Mouse (Mus musculus): Measurements from ENCODE around the gene Itgae. TPM values are rescaled to one million over a fixed set of nuclear protein-coding genes. Genes with fewer than 3 reads are reported as not detected.

Gene Itgae
- total RNA-seq (2021) = under 1 TPM in 1 of 2 experiments, not detected in 1; 0.07 TPM

DNA sequence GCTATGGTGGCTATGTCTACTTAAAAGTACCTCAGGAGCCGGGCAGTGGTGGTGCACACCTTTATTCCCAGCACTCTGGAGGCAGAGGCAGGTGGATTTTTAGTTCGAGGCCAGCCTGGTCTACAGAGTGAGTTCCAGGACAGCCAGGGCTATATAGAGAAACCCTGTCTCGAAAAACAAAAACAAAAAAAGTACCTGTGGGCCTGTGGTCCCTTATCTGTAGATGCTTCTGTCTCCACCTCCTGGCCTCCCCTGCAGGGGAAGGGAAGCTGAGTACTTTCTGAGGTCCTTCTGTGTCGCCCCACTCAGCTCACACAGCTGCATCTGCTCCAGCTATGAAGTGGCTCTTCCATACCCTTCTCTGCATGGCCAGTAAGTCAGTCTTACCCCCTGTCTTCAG, at the start of gene Itgae:
Itgae (plus strand) TSS at position 301 of the 400 bp plus-strand sequence.
- no peak for DNase-seq
- intact Hi-C loops (cut with DNase I) = no loop called here

DNA sequence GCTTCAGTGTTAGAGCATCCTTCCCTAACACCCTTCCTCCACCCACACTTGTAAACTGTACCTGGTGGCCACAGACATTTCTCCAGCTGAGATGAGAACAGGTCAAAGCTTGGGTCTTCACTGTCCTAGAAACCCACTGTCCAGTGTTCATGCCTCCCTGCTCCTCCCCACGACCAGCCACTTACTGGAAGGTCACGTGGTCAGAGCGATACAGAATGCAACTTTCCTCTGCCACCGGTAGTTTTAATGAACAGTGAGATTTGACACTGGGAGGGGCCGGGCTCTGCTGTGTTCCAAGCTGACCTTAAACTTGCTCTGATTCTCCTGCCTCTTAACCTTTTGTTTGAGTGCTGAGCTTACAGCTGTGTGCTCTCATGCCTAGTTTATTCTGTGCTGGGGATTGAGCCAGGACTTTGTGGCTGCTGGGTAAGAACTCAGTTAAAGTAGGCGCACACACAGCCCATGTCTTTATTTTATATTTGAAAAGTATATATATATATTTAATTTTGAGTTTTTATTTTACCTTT, 46.1 kb upstream of the Itgae start:
- DNase-seq = no peak
- intact Hi-C loops (cut with DNase I) = no loop called here

DNA sequence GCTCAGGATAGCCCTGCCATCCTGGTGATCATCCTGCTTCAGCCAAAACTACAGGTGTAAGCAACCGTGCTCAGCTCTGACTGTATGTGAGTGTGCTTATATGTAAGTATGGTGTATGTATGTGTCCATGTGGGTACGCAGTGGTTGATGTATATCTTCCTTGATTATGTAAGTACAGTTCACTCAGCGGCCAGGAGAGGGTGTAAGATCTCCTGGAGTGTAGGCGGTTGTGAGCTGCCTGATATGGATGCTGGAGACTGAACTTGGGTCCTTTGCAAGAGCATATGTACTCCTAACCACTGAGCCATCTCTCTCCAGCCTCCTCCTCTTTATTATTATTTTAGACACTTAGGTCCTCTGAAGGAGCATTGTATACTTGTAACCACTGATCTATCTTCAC, 45.6 kb upstream of the Itgae start:
- no peak for DNase-seq
- intact Hi-C loops (cut with DNase I) = no loop called here

DNA sequence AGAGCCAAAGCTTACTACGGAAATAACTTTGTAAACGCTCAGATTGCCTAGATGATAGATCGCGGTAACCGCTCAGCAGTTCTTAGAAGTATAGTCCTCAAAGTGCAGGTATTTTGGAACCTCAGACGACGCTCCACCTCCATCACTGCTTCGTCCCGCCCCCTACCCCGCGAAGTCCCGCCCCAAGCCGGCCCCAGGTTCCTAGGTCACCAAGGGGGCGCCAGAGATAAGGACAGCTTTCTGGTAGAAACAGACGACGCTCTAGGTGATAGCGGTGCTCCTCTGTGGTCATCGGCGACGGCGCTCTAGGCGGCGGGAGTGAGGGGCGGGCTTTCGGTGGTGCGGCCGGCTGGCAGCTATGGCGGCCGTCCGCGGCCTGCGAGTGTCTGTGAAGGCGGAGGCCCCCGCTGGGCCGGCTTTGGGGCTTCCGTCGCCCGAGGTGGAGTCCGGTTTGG, 42.8 kb upstream of the Itgae start, which contains the start of gene Ncbp3:
Ncbp3 (plus strand) TSS at position 242 of the 455 bp plus-strand sequence.
- DNase-seq = peak; percentile 96 to 98
- intact Hi-C loops (cut with DNase I) = no loop called here

DNA sequence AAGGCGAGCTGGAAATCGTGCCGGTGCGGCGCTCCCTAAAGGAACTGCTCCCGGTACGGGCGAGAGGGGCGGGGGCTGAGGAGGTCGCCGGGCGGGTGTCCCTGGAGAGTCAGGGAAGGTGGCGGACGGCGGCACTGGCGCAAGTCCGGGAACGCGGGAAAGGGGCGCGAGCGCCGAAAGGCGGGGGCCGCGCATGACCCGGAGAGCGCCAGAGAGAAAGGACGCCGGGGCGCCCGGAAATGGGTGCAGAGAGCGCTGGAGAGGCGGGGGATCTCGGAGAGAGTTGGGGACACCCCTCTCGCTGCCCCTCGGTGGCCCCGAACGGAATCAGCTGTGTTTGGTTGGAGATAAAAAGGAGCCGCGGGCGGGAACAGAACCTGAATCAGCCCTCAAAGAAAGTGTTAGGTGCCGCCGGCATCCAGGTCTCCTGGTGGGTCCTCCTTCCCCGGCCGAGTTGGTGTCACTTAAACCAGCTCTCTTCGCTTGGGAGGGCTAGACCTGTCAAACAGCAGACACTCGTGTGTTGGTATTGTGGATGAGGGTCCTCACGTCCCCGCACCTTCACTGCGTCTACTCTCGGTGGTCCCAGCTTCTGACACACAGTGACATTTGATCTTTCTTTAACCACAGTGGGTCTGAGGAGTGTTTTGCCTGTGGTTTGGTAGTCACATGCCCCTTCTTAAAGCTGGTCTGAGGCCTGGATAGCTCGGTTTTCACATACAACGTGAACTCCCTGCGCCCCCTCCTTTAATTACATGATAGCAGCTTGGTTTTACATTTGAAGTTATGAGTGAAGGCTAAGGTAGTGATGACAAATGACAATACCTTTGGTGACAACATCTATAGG, 42.1 kb upstream of the Itgae start:
- intact Hi-C loops (cut with DNase I) = no loop called here
- no peak for DNase-seq

DNA sequence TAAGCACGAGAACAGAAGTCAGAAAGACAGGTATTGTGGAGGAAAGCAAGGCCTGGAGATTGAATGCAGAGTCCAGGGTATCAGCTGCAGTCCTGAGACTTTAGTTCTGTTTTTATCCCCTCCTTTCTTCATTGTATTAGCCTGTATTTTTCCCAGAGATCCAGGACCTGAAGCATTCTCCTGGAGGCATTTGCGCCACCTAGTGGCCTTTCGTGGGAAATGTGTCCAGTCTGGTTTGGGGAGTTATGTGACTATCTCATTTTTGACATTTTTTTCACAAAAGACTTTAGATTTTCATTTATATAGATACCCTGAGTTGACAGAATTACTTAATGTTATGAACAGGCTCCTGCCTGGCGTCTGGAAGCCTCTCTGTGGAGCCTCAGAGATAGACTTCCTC, 41.0 kb upstream of the Itgae start:
- intact Hi-C loops (cut with DNase I) = no loop called here
- peak; percentile 78 to 88 for DNase-seq

DNA sequence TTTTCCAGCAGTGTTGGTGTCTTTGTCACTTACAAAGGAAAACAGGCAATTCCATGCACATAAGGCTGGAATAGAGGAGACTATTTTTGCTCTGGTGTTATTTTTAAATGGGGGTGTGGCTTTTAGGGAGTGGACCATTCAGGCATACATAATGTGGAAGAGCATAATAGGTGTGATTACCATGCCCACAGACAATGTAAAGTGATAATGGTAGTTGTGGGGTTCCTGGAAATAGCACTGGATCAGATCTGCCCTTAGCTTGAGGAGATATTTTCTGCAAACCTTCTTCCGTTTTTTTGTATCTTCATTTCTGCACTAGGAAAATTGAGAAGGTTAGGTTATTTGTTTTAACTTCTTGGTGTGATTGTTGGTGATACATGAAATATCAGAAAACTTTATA, 37.6 kb upstream of the Itgae start:
- DNase-seq = no peak
- intact Hi-C loops (cut with DNase I) = no loop called here

DNA sequence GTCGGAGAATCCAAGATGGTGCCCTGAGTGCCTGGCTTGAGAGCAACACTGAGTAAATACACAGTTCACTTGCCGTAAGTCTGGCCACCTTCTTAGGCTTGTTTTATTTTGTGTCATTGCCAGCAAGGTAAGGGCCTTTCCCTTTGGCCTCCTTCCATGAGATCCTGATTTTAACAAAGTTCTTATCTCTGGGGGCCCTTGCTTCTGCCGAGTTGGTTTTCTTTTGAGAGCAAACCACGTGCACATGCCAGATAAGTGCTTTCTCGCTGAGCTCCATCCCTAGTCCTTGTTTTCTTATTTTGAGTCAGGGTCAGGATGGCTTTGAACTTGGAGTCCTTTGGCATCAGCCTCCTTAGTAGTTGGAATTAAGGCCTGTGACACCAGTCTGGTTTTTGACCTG, 32.7 kb upstream of the Itgae start:
- DNase-seq = no peak
- intact Hi-C loops (cut with DNase I) = no loop called here

DNA sequence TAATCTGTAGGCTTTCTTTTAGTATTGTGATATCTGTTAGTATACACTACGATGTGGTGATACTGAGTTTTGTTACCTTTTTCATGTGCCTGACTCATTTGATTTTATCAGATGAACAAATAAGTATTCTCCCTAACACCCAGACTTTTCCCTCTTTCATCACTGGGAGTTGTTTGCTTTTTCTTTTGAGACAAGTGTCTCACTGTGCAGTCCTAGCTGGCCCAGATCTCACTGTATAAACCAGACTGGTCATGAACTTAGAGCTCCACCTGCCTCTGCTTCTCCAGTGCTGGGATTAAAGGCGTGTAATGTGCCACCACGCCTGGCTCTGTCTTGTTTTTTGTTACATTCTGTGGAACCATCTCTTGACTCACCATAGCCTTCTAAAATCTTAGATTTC, 30.8 kb upstream of the Itgae start:
- DNase-seq = no peak

DNA sequence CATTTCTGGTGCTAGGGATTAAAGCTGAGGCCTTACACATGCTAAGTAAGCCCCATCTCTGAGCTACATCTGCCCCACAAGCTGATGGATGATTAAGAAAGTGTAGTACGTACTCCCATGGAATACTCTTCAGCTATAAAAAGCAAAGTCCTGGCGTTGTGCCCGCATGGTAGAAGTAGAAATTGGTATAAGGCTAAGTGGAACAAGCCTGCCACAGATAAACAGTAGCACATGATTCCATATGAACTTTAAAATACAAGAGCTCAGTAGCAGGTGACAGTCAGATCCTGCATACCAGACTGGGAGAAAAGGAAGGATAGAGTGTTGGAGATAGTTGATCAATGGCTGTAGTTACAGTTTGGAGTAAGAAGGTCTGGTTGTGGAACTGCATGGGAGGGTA, 29.0 kb upstream of the Itgae start:
- DNase-seq = no peak
- intact Hi-C loops (cut with DNase I) = no loop called here

More for the DNA sequence above, 30.8 kb upstream of the Itgae start:
- intact Hi-C loops (cut with DNase I) = no loop called here

DNA sequence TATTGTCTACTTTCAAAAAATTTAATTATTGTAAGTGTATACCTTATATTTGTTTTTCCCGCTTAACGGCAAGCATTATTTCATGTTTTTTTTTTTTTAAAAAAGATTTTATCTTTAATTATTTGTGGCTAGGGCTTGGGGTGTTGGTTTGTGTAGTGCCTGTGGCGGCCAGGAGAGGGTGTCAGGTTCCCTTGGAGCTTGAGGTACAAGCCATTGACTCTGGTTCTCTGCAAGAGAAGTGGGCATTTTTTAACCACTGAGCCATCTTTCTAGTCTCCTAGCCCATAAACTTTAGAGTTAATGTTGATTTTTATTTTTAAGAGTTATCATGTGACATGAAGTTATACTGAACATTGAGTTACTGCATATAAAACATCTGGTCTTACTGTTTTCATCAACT, 18.5 kb upstream of the Itgae start:
- intact Hi-C loops (cut with DNase I) = loop anchor here (1.0 to 5.0 kb wide), 3 partner anchors 35 to 1299 kb away; no protein-coding TSS in a partner anchor
- DNase-seq = peak; percentile 31 to 60

DNA sequence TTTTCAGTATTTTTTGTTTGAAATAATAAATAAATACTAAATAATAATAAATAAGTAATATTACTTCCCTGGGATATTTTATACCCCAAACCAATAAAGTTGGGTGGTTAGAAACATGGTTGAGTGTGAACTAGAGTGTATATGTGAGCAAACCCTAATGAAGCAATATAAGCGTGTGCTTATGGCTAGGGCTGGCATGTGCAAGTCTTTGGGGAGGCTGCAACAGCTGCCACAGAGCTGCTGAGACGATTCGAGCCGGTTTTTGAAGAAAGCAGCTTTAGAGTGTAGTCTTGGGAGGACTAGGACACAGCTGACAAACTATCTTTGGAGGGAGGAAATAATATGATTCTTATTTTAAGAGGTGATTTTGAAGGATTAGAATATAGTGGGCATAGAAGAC, 14.1 kb upstream of the Itgae start:
- intact Hi-C loops (cut with DNase I) = no loop called here
- DNase-seq = no peak

DNA sequence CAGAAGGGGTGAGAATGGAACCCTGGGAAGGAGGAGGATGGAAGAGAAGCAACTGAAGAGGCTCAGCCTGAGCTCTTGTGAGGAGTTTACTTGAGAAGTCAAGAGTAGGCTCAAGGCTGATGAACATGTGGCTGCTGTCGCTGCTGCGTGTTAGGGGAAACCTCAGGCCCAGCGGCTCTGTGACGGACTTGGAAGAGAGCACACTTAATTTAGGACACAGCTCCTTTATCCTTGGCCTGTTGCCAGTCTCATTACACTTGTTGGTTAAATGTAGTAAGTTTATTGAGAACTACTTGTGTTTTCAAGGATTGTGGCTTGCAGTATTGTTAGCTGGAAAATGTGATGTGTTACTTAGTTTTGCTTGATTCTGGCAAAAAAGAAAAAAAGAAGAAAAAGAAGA, 13.7 kb upstream of the Itgae start:
- peak in 1 of 2 experiments; percentile 11 for DNase-seq
- intact Hi-C loops (cut with DNase I) = no loop called here

DNA sequence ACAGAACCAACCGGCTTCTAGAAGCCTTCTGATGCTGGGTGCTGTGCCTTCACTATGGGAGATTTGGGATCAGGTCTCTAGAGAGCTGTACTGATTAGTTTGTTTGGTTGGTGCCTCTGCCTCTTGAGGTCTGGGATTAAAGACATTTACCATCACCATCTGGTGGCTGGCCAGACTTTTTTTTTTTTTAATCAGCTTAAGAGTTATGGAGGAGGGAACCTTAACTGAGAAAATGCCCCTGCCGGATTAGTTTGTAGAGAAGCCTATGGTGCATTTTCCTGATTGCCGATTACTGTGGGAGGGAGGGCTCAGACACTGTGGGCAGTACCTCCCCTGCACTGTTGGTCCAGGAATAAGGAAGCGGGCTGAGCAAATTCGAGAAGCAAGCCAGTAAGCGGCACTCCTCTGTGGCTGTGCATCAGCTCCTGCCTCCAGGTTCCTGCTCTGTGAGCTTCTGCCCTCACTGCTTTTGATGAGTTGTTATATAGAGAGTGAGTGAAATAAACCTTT, 13.1 kb upstream of the Itgae start:
- intact Hi-C loops (cut with DNase I) = no loop called here
- DNase-seq = no peak

DNA sequence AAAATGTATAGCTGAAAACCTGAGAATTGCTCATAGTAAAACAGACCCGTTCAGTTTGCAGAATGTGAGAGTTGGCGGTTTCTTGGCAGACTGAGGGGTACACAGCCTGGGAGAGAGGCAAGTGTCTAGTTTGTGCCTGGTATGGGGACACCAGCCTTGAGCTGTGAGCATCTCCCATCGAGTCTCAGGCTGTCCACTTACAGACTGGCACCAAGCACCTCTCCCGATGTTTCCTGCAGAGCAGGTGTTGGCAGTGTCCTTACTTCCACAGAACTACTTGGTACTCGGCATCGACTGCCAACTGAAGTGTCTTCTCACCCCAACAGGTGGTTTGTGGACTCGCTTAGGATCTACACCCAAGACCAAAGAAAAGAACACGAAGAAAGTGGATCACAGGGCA, 11.8 kb upstream of the Itgae start:
- intact Hi-C loops (cut with DNase I) = no loop called here
- DNase-seq = no peak

DNA sequence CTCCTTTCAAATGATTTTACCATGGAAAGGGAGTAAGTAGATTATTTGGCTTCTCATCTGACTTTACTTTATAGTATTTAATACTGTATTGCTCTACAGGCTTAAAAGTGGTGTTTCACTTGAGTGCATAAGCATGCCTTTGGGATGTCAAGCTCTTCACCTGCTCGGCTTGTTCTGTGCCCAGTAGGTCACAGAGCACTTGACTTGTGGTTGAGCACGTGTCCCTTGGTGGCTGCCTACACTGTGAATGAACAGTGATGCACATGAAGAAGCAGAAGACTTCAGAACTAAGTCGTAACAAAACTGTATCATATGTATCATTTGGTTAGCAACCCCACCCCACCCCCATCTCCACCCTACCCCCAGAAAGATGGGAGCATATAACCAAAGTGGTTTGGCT, 10.1 kb upstream of the Itgae start:
- DNase-seq = no peak
- intact Hi-C loops (cut with DNase I) = no loop called here

DNA sequence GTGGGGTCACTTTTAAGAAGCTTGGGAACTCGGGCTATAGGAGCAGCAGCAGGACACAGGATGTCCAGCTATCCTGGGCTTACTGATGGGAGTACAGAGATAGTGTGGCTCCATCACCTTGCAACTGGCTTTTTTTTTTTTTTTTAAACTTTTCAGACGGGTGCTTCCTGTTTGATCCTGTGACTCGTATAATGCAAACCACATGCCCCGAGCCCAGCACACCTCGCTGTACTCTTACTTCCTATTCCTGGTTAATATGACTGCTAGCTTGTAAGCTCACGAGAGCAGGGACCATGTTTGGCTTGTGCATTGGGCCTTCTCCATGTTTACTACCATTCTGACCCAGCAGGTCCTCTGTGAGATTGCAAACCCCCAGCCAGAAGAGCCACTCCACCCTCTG, 6.1 kb upstream of the Itgae start:
- DNase-seq = no peak
- intact Hi-C loops (cut with DNase I) = no loop called here

DNA sequence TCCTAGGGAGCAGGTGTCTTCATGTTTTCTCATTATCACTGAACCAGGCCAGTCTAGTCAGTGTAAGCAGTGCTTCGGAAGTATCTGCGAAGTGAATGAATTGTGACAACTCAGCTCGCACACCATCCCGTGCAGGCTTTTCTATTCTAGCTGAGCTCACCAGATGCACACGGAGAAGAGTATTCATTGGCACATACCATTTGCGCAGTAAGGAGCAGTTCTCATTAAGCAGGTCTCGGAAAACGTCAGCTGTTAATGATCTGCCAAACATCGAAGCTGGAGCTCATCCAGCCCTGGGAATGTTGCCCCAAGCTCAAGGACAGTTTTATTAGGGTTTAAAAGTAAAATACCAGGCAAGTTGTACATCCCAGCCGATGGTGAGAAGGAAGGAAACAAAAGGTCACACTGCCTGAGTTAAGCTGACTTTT, 5.6 kb upstream of the Itgae start:
- intact Hi-C loops (cut with DNase I) = no loop called here
- DNase-seq = peak in 1 of 2 experiments; percentile 14

DNA sequence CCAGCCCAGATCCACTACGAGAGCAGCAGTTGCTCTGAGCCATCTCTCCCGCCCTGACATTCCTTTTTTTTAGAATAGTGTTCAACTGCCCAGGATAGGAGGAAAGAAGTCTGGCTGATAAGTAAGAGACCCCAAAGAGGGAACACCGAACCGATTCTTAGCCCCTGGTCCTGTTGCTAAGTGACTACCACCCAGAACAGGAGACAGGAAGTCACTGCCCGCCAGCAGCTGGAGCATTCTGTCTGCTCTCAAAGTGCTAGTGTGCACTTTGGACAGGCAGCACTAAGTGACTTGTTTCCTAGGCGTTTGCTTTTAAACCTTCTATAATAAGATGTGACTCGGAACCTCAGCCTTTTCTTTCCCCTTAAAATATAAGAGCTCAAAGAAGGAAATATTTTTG, 5.0 kb upstream of the Itgae start:
- intact Hi-C loops (cut with DNase I) = no loop called here
- peak; percentile 19 to 31 for DNase-seq

DNA sequence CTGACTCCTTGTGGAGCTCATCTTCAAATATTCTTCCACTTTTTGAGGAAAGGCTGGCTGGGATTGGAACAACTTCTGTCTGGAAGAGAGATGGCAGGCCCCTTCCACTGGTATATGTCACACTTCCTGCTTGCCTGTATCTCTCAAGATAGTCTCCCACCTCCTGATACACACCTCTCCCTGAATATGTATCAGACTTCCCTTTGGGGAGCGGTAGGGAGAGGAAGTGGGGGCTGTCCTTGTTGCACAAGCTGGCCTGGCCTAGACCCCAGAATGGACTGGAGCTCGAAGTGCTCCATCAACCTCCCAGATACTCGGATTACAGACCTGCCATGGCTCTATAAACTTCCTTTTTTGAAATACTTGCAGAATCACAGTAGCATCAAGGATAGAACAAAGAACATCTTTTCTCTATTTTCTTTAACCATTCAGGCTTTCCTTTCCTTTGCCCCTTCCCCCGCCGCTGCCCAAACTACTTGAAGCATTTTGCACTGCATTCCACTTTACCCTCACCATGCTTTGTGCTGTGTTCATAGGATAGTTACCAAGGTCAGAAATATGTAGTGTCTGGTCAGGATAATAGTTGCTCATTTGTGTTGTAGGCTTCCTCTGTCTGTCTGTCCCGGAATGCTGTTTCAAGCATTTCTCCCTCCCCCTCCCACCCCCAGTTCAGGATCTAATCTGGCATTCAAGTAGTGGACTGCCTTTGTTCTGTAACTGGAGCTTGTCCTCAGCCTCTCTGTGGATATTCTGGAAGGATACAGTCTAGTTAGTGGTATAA, 2.5 kb upstream of the Itgae start:
- no peak for DNase-seq
- intact Hi-C loops (cut with DNase I) = no loop called here

DNA sequence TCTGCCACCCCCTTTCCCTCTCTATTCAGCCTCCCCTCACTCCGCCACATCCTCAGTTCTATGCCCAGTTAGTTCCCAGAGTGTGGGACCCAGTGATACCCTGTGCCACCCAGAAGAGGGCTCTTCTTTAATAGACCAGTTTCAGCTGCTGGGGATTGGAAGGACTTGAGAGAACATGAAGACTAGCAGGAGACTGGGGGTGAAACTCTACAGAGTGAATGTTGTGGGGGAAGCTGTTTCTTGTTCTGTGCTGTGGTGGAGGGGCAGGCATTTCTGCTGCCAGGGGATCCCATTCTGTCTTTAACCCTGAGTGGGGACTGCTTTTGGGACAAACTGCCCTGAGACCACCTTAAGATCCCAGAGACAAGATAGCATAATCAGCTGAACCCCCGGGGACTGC, 443 bp downstream of the Itgae start:
- no peak for DNase-seq
- intact Hi-C loops (cut with DNase I) = no loop called here

Measured in heart, postnatal 10 days (tissue).